Comparison of ENCODE assay signal across 1 mouse cellular context in genomic region chr19:29268788-29269321, GRCm38 (mm10).
TF ChIP-seq lines count a peak whose summit lies in the region.

No protein-coding gene starts in this region.

TF ChIP-seq in MEL, 35 proteins besides CTCF, POLR2A, EP300 and RAD21 (continued from another document):
- TF ChIP-seq TAL1 (IDR thresholded peaks at IDR 0.05; ENCODE audit: low read length) (no peak), MYB (IDR thresholded peaks at IDR 0.05; ENCODE audit: low read depth, low read length) (no peak), UBTF (IDR thresholded peaks at IDR 0.05; ENCODE audit: borderline replicate concordance, insufficient read depth, low read depth, low read length) (no peak), TCF12 (IDR thresholded peaks at IDR 0.05; ENCODE audit: low read depth, low read length) (no peak), MAX (IDR thresholded peaks at IDR 0.05; ENCODE audit: low read length) (no peak), NRF1 (IDR thresholded peaks at IDR 0.05; ENCODE audit: insufficient read depth, low read depth, low read length, poor library complexity, severe bottlenecking) (no peak), JUND (IDR thresholded peaks at IDR 0.05; ENCODE audit: low read depth, low read length) (peak; percentile 57; the same call in 1 of the 2 replicates), MAFK (IDR thresholded peaks at IDR 0.05; ENCODE audit: borderline replicate concordance, low read depth, low read length) (no peak), E2F4 (IDR thresholded peaks at IDR 0.05; ENCODE audit: borderline replicate concordance, low read depth, low read length) (peak; percentile 32; the same call in 1 of the 2 replicates), KAT2A (conservative IDR thresholded peaks at IDR 0.05; ENCODE audit: low read depth, low read length) (no peak), POLR2AphosphoS2 (IDR thresholded peaks at IDR 0.05; ENCODE audit: low read length) (no peak), USF1 (IDR thresholded peaks at IDR 0.05; ENCODE audit: low read depth, low read length) (no peak), ZNF384 (IDR thresholded peaks at IDR 0.05; ENCODE audit: low read depth, low read length) (peak; percentile 54), ZKSCAN1 (IDR thresholded peaks at IDR 0.05; ENCODE audit: low read depth, low read length) (no peak), HCFC1 (IDR thresholded peaks at IDR 0.05; ENCODE audit: low read depth, low read length) (0 out of 2 replicates have a peak, but pooled peaks have one; percentile 20), CHD2 (IDR thresholded peaks at IDR 0.05; ENCODE audit: low read length) (no peak), NELFE (IDR thresholded peaks at IDR 0.05; ENCODE audit: low read depth, low read length) (no peak), MXI1 (IDR thresholded peaks at IDR 0.05; ENCODE audit: low read depth, low read length) (0 out of 2 replicates have a peak, but pooled peaks have one; percentile 49), SIN3A (IDR thresholded peaks at IDR 0.05; ENCODE audit: low read length) (peak; percentile 48; the same call in 1 of the 2 replicates), BHLHE40 (IDR thresholded peaks at IDR 0.05; ENCODE audit: borderline replicate concordance, low read depth, low read length) (no peak), CHD1 (IDR thresholded peaks at IDR 0.05; ENCODE audit: low read depth, low read length) (no peak), GATA1 (IDR thresholded peaks at IDR 0.05; ENCODE audit: low read depth, low read length) (no peak), GABPA (IDR thresholded peaks at IDR 0.05; ENCODE audit: low read depth, low read length) (no peak), MYC (IDR thresholded peaks at IDR 0.05; ENCODE audit: low read depth, low read length) (peak; percentile 78), RCOR1 (IDR thresholded peaks at IDR 0.05; ENCODE audit: low read depth, low read length) (no peak), MEF2A (IDR thresholded peaks at IDR 0.05; ENCODE audit: extremely low read depth, insufficient replicate concordance, low read depth, low read length, poor library complexity, severe bottlenecking) (no peak), MAZ (IDR thresholded peaks at IDR 0.05; ENCODE audit: low read depth, low read length) (no peak), TBP (IDR thresholded peaks at IDR 0.05; ENCODE audit: low read depth, low read length) (no peak), ELF1 (IDR thresholded peaks at IDR 0.05; ENCODE audit: low read depth, low read length) (no peak), ETS1 (IDR thresholded peaks at IDR 0.05; ENCODE audit: low read depth, low read length) (no peak), ZC3H11A (IDR thresholded peaks at IDR 0.05; ENCODE audit: low read depth, low read length) (peak; percentile 92), USF2 (IDR thresholded peaks at IDR 0.05; ENCODE audit: borderline replicate concordance in 1 of 2, insufficient read depth in 1 of 2, low read depth in 1 of 2, low read length in 2 of 2) (no peak), ZMIZ1 (IDR thresholded peaks at IDR 0.05; ENCODE audit: low read depth, low read length) (no peak)
